Mouse (Mus musculus): Measurements from ENCODE around the gene Prkaa2.

Prkaa2 gene

GRCm38 (mm10) chr4:105108641-105109198 lies 970 bp downstream of the Prkaa2 start:
- peak; percentile 20 for DNase-seq (ENCODE audit: low read depth, low spot score)

GRCm38 (mm10) chr4:105107943-105108640 lies 1.6 kb downstream of the Prkaa2 start:
- no peak for DNase-seq (ENCODE audit: low read depth, low spot score)

GRCm38 (mm10) chr4:105104099-105104872 lies 5.4 kb downstream of the Prkaa2 start:
- DNase-seq (ENCODE audit: low read depth, low spot score), result no peak

- no peak for DNase-seq (ENCODE audit: low read depth, low spot score)
These were observed 8.4 kb downstream of the Prkaa2 start for GRCm38 (mm10) chr4:105101337-105101688.

- DNase-seq (ENCODE audit: low read depth, low spot score), result no peak
These were observed 9.0 kb downstream of the Prkaa2 start for GRCm38 (mm10) chr4:105100508-105101336.

- DNase-seq (ENCODE audit: low read depth, low spot score), result no peak
These were observed 11.0 kb downstream of the Prkaa2 start for GRCm38 (mm10) chr4:105098660-105099059.

GRCm38 (mm10) chr4:105098158-105098557 lies 11.5 kb downstream of the Prkaa2 start:
- DNase-seq (ENCODE audit: low read depth, low spot score), result no peak

GRCm38 (mm10) chr4:105095316-105095715 lies 14.4 kb downstream of the Prkaa2 start:
- DNase-seq (ENCODE audit: low read depth, low spot score), result no peak

- no peak for DNase-seq (ENCODE audit: low read depth, low spot score)
These were observed 15.7 kb downstream of the Prkaa2 start for GRCm38 (mm10) chr4:105093951-105094350.

- DNase-seq (ENCODE audit: low read depth, low spot score), result no peak
These were observed 19.3 kb downstream of the Prkaa2 start for GRCm38 (mm10) chr4:105090417-105090816.

- DNase-seq (ENCODE audit: low read depth, low spot score), result no peak
These were observed 20.3 kb downstream of the Prkaa2 start for GRCm38 (mm10) chr4:105089386-105089785.

GRCm38 (mm10) chr4:105088671-105089070 lies 21.0 kb downstream of the Prkaa2 start:
- no peak for DNase-seq (ENCODE audit: low read depth, low spot score)

- no peak for DNase-seq (ENCODE audit: low read depth, low spot score)
These were observed 33.5 kb downstream of the Prkaa2 start for GRCm38 (mm10) chr4:105076152-105076551.

GRCm38 (mm10) chr4:105071761-105072427 lies 37.8 kb downstream of the Prkaa2 start:
- no peak for DNase-seq (ENCODE audit: low read depth, low spot score)

- peak; percentile 61 for DNase-seq (ENCODE audit: low read depth, low spot score)
These were observed 38.7 kb downstream of the Prkaa2 start for GRCm38 (mm10) chr4:105070982-105071381.

GRCm38 (mm10) chr4:105051291-105051690 lies 58.4 kb downstream of the Prkaa2 start:
- DNase-seq (ENCODE audit: low read depth, low spot score), result no peak

GRCm38 (mm10) chr4:105050041-105050440 lies 59.6 kb downstream of the Prkaa2 start:
- DNase-seq (ENCODE audit: low read depth, low spot score), result no peak

GRCm38 (mm10) chr4:105034259-105034658 lies 75.4 kb downstream of the Prkaa2 start:
- DNase-seq (ENCODE audit: low read depth, low spot score), result peak; percentile 15

GRCm38 (mm10) chr4:105033153-105033552 lies 76.5 kb downstream of the Prkaa2 start:
- peak; percentile 6 for DNase-seq (ENCODE audit: low read depth, low spot score)

- DNase-seq (ENCODE audit: low read depth, low spot score), result no peak
These were observed 78.6 kb downstream of the Prkaa2 start for GRCm38 (mm10) chr4:105031104-105031503.

- no peak for DNase-seq (ENCODE audit: low read depth, low spot score)
These were observed 82.4 kb downstream of the Prkaa2 start for GRCm38 (mm10) chr4:105027278-105027677.

All from mesoderm, embryonic 11.5 days (tissue).